Mouse (Mus musculus): Measurements from ENCODE around the gene Gm17482.

Gene Gm17482

GRCm38 (mm10) chr6:115251531-115251985 lies 24.4 kb downstream of the Gm17482 start:
- no peak for DNase-seq (ENCODE audit: low spot score)

GRCm38 (mm10) chr6:115252099-115252873 lies 25.1 kb downstream of the Gm17482 start, which contains the start of gene Timp4:
Gene Timp4 (minus strand): TSS chr6:115252205.
- DNase-seq (ENCODE audit: low spot score) = no peak

- no peak for DNase-seq (ENCODE audit: low spot score)
Measured at GRCm38 (mm10) chr6:115255171-115255570, 28.0 kb downstream of the Gm17482 start.

GRCm38 (mm10) chr6:115260507-115260906 lies 33.4 kb downstream of the Gm17482 start:
- DNase-seq (ENCODE audit: low spot score) = no peak

- no peak for DNase-seq (ENCODE audit: low spot score)
Measured at GRCm38 (mm10) chr6:115266791-115267190, 39.6 kb downstream of the Gm17482 start.

- peak; percentile 24 for DNase-seq (ENCODE audit: low spot score)
Measured at GRCm38 (mm10) chr6:115267916-115268315, 40.8 kb downstream of the Gm17482 start.

- DNase-seq (ENCODE audit: low spot score) = no peak
Measured at GRCm38 (mm10) chr6:115268551-115269385, 41.6 kb downstream of the Gm17482 start.

GRCm38 (mm10) chr6:115269561-115269960 lies 42.4 kb downstream of the Gm17482 start:
- no peak for DNase-seq (ENCODE audit: low spot score)

- DNase-seq (ENCODE audit: low spot score) = no peak
Measured at GRCm38 (mm10) chr6:115270085-115270484, 42.9 kb downstream of the Gm17482 start.

- no peak for DNase-seq (ENCODE audit: low spot score)
Measured at GRCm38 (mm10) chr6:115271326-115271725, 44.2 kb downstream of the Gm17482 start.

- DNase-seq (ENCODE audit: low spot score) = no peak
Measured at GRCm38 (mm10) chr6:115271866-115272271, 44.7 kb downstream of the Gm17482 start.

- no peak for DNase-seq (ENCODE audit: low spot score)
Measured at GRCm38 (mm10) chr6:115273346-115273745, 46.2 kb downstream of the Gm17482 start.

GRCm38 (mm10) chr6:115274705-115275104 lies 47.6 kb downstream of the Gm17482 start:
- DNase-seq (ENCODE audit: low spot score) = no peak

GRCm38 (mm10) chr6:115275116-115275815 lies 48.1 kb downstream of the Gm17482 start:
- no peak for DNase-seq (ENCODE audit: low spot score)

- no peak for DNase-seq (ENCODE audit: low spot score)
Measured at GRCm38 (mm10) chr6:115278086-115278485, 50.9 kb downstream of the Gm17482 start.

GRCm38 (mm10) chr6:115279639-115280038 lies 52.5 kb downstream of the Gm17482 start:
- no peak for DNase-seq (ENCODE audit: low spot score)

GRCm38 (mm10) chr6:115284153-115284552 lies 57.0 kb downstream of the Gm17482 start:
- DNase-seq (ENCODE audit: low spot score) = no peak

- no peak for DNase-seq (ENCODE audit: low spot score)
Measured at GRCm38 (mm10) chr6:115286441-115286840, 59.3 kb downstream of the Gm17482 start.

GRCm38 (mm10) chr6:115288223-115288622 lies 61.1 kb downstream of the Gm17482 start:
- no peak for DNase-seq (ENCODE audit: low spot score)

GRCm38 (mm10) chr6:115290561-115290960 lies 63.4 kb downstream of the Gm17482 start:
- DNase-seq (ENCODE audit: low spot score) = no peak

- no peak for DNase-seq (ENCODE audit: low spot score)
Measured at GRCm38 (mm10) chr6:115291068-115291467, 63.9 kb downstream of the Gm17482 start.

GRCm38 (mm10) chr6:115291823-115292222 lies 64.7 kb downstream of the Gm17482 start:
- DNase-seq (ENCODE audit: low spot score) = no peak

Data from urinary bladder, postnatal 10 days (tissue).